Mouse (Mus musculus) brain, embryonic 14.5 days (tissue): Measurements from ENCODE around the gene Golt1b. TPM values are rescaled to one million over a fixed set of nuclear protein-coding genes. Genes with fewer than 3 reads are reported as not detected.

Experiments
- DNase-seq: peaks from one replicate; pipeline ENCODE4 v3.0.0-alpha.2; 2011; ENCODE audit warnings: low read depth
- CTCF ChIP-seq: fragments of 200-500 bp; IDR thresholded peaks from 2 replicates; pipeline ENCODE4 v1.5.1; 2012; ENCODE audit warnings: inconsistent platforms, mild to moderate bottlenecking, moderate library complexity, borderline replicate concordance; ENCODE audit not compliant: insufficient read depth, insufficient read length; ENCODE audit errors: extremely low read depth
- POLR2A ChIP-seq: fragments of 200-500 bp; IDR thresholded peaks from 2 replicates; pipeline ENCODE4 v1.6.1; 2012; ENCODE audit warnings: mild to moderate bottlenecking, inconsistent platforms, borderline replicate concordance; ENCODE audit not compliant: poor library complexity, insufficient read depth, insufficient read length, severe bottlenecking; ENCODE audit errors: extremely low read depth
- polyA plus RNA-seq: library from polyadenylated mRNA; depleted of rRNA; stranded (reverse); fragments of >200 nt; gene quantifications from 2 replicates; pipeline ENCODE4 v1.2.3, GENCODE M21; 2012

The Golt1b gene
- polyA plus RNA-seq, 1 experiment, result 32.2 TPM

- TF ChIP-seq POLR2A (no peak), CTCF (no peak)
- DNase-seq, result no peak
Observed at GRCm38 (mm10) chr6:142366473-142367018, 20.5 kb upstream of the Golt1b start.

- TF ChIP-seq POLR2A, result no peak
- TF ChIP-seq CTCF, result no peak
- no peak for DNase-seq
Observed at GRCm38 (mm10) chr6:142367565-142367964, 19.5 kb upstream of the Golt1b start.

GRCm38 (mm10) chr6:142369568-142369967 lies 17.5 kb upstream of the Golt1b start:
- no peak for TF ChIP-seq POLR2A
- TF ChIP-seq CTCF, result no peak
- no peak for DNase-seq

GRCm38 (mm10) chr6:142377081-142377480 lies 9.9 kb upstream of the Golt1b start:
- DNase-seq, result no peak
- no peak for TF ChIP-seq CTCF
- TF ChIP-seq POLR2A, result no peak

- no peak for DNase-seq
- TF ChIP-seq POLR2A (no peak), CTCF (no peak)
Observed at GRCm38 (mm10) chr6:142378576-142379330, 8.3 kb upstream of the Golt1b start.

- TF ChIP-seq CTCF, result no peak
- no peak for TF ChIP-seq POLR2A
- no peak for DNase-seq
Observed at GRCm38 (mm10) chr6:142379961-142380360, 7.1 kb upstream of the Golt1b start.

GRCm38 (mm10) chr6:142381615-142382014 lies 5.4 kb upstream of the Golt1b start:
- DNase-seq, result no peak
- TF ChIP-seq POLR2A (no peak), CTCF (no peak)

GRCm38 (mm10) chr6:142384521-142384920 lies 2.5 kb upstream of the Golt1b start:
- TF ChIP-seq CTCF (no peak), POLR2A (no peak)
- no peak for DNase-seq

- TF ChIP-seq CTCF, result no peak
- no peak for TF ChIP-seq POLR2A
- DNase-seq, result no peak
Observed at GRCm38 (mm10) chr6:142386285-142387010, 573 bp upstream of the Golt1b start.

GRCm38 (mm10) chr6:142387755-142388271 lies 792 bp downstream of the Golt1b start:
- peak; percentile 2 for DNase-seq
- TF ChIP-seq CTCF (no peak), POLR2A (no peak)

- TF ChIP-seq CTCF, result no peak
- TF ChIP-seq POLR2A, result no peak
- DNase-seq, result no peak
Observed at GRCm38 (mm10) chr6:142389101-142389500, 2.1 kb downstream of the Golt1b start.
